Mouse (Mus musculus) CH12F3 (cell line): ENCODE data around the gene Zfp786.
"Not testable (repeated sequence)": the region's sequence is repeated elsewhere in the genome, so short reads cannot be mapped to it uniquely, and the experiment has no call there.

Experiments used
- in situ Hi-C: fragments of 300-500 bp; cut with MboI; formaldehyde crosslinking; loops from 2 replicates; pipeline ENCODE4 v1.14.3; 2020; ENCODE audit warnings: low sequenced_read_pairs

Gene Zfp786

GRCm38 (mm10) chr6:47830104-47831078 is at the start of gene Zfp786:
Gene Zfp786, minus strand, starts transcription at chr6:47830867.
- in situ Hi-C loops: no loop called here

- in situ Hi-C loops: no loop called here
These were observed 49.5 kb upstream of the Zfp786 start for GRCm38 (mm10) chr6:47880166-47880565.

GRCm38 (mm10) chr6:47879049-47879716 is 48.5 kb upstream of the Zfp786 start:
- in situ Hi-C loops: no loop called here

GRCm38 (mm10) chr6:47878593-47878992 is 47.9 kb upstream of the Zfp786 start:
- in situ Hi-C loops: no loop called here

GRCm38 (mm10) chr6:47878133-47878514 is 47.5 kb upstream of the Zfp786 start:
- in situ Hi-C loops: no loop called here

- in situ Hi-C loops: no loop called here
These were observed 46.9 kb upstream of the Zfp786 start for GRCm38 (mm10) chr6:47877461-47878132.

GRCm38 (mm10) chr6:47877058-47877457 is 46.4 kb upstream of the Zfp786 start, which contains the start of gene Zfp282:
Gene Zfp282, plus strand, starts transcription at chr6:47877204.
- in situ Hi-C loops: no loop called here

- in situ Hi-C loops: no loop called here
These were observed 41.6 kb upstream of the Zfp786 start for GRCm38 (mm10) chr6:47872266-47872665.

GRCm38 (mm10) chr6:47857729-47858128 is 27.1 kb upstream of the Zfp786 start:
- in situ Hi-C loops: not testable (repeated sequence)

GRCm38 (mm10) chr6:47857241-47857640 is 26.6 kb upstream of the Zfp786 start:
- in situ Hi-C loops: no loop called here

- in situ Hi-C loops: no loop called here
These were observed 15.1 kb upstream of the Zfp786 start for GRCm38 (mm10) chr6:47845779-47846178.

GRCm38 (mm10) chr6:47842337-47842736 is 11.7 kb upstream of the Zfp786 start:
- in situ Hi-C loops: no loop called here

GRCm38 (mm10) chr6:47841831-47842230 is 11.2 kb upstream of the Zfp786 start:
- in situ Hi-C loops: no loop called here

GRCm38 (mm10) chr6:47841077-47841476 is 10.4 kb upstream of the Zfp786 start:
- in situ Hi-C loops: no loop called here

- in situ Hi-C loops: no loop called here
These were observed 7.0 kb upstream of the Zfp786 start for GRCm38 (mm10) chr6:47837630-47838029.

- in situ Hi-C loops: no loop called here
These were observed 5.4 kb upstream of the Zfp786 start for GRCm38 (mm10) chr6:47835984-47836521.

GRCm38 (mm10) chr6:47835482-47835983 is 4.9 kb upstream of the Zfp786 start, which contains the start of gene Zfp398:
Gene Zfp398, plus strand, starts transcription at chr6:47835661.
- in situ Hi-C loops: no loop called here

GRCm38 (mm10) chr6:47832220-47832619 is 1.6 kb upstream of the Zfp786 start:
- in situ Hi-C loops: no loop called here

- in situ Hi-C loops: no loop called here
These were observed 1.7 kb downstream of the Zfp786 start for GRCm38 (mm10) chr6:47828950-47829349.

GRCm38 (mm10) chr6:47827462-47827861 is 3.2 kb downstream of the Zfp786 start:
- in situ Hi-C loops: no loop called here

GRCm38 (mm10) chr6:47824241-47824640 is 6.4 kb downstream of the Zfp786 start:
- in situ Hi-C loops: no loop called here
